Mouse (Mus musculus) limb, embryonic 14.5 days (tissue): ENCODE results near the gene Sgo2a. TPM values are rescaled to one million over a fixed set of nuclear protein-coding genes. Genes with fewer than 3 reads are reported as not detected.
"Not testable (repeated sequence)": the region's sequence is repeated elsewhere in the genome, so short reads cannot be mapped to it uniquely, and the experiment has no call there.

Experiments
- ATAC-seq: fragments of 200-750 bp; cut with Nextera tagmentation; 2 replicates; pipeline ENCODE4 v1.8.0; 2017; ENCODE audit warnings: low read depth, moderate number of reproducible peaks, moderate TSS enrichment; ENCODE audit not compliant: low FRiP score
- DNase-seq: peaks from one replicate; pipeline ENCODE4 v3.0.0-alpha.2; 2015; ENCODE audit warnings: low spot score
- H3K27ac ChIP-seq: fragments of 300-500 bp; sonication (generic); replicated peaks from 2 replicates; pipeline ENCODE4 v1.5.1; 2014; ENCODE audit warnings: low read depth, mild to moderate bottlenecking, low read length, moderate library complexity, mixed read lengths
- H3K27me3 ChIP-seq: fragments of 300-500 bp; sonication (generic); 2 replicates; pipeline ENCODE4 v1.6.1; 2014; ENCODE audit warnings: low read length, mixed read lengths; ENCODE audit not compliant: control insufficient read depth, insufficient read depth
- H3K36me3 ChIP-seq: fragments of 300-500 bp; sonication (generic); 2 replicates; pipeline ENCODE4 v1.6.1; 2014; ENCODE audit warnings: mild to moderate bottlenecking, low read length, moderate library complexity, mixed read lengths; ENCODE audit not compliant: control insufficient read depth, insufficient read depth
- H3K4me1 ChIP-seq: fragments of 300-500 bp; sonication (generic); 2 replicates; pipeline ENCODE4 v1.6.1; 2014; ENCODE audit warnings: antibody characterized with exemption, low read length, mixed read lengths; ENCODE audit not compliant: control insufficient read depth, insufficient read depth
- H3K4me2 ChIP-seq: fragments of 300-500 bp; sonication (generic); replicated peaks from 2 replicates; pipeline ENCODE4 v1.6.1; 2014; ENCODE audit warnings: low read depth, mild to moderate bottlenecking, low read length, moderate library complexity; ENCODE audit not compliant: severe bottlenecking
- H3K4me3 ChIP-seq: fragments of 300-500 bp; sonication (generic); replicated peaks from 2 replicates; pipeline ENCODE4 v1.5.1; 2014; ENCODE audit warnings: low read length
- H3K9ac ChIP-seq: fragments of 300-500 bp; sonication (generic); 2 replicates; pipeline ENCODE4 v1.6.1; 2014; ENCODE audit warnings: mild to moderate bottlenecking, low read depth, low read length, moderate library complexity; ENCODE audit not compliant: severe bottlenecking
- H3K9me3 ChIP-seq: fragments of 300-500 bp; sonication (generic); 2 replicates; pipeline ENCODE4 v1.6.1; 2016; ENCODE audit warnings: low read length; ENCODE audit not compliant: control insufficient read depth
- POLR2A ChIP-seq: fragments of 200-500 bp; IDR thresholded peaks from 2 replicates; pipeline ENCODE4 v1.8.0; 2012; ENCODE audit warnings: inconsistent platforms, mild to moderate bottlenecking, moderate library complexity, borderline replicate concordance; ENCODE audit not compliant: insufficient read depth, insufficient read length; ENCODE audit errors: extremely low read depth
- WGBS: fragments of 180-500 bp; shearing (Covaris S2); extraction: QIAGEN DNeasy Blood & Tissue Kit; methylation state at CpG from one replicate; pipeline ENCODE4 v1.1.7; 2014; 5-methylcytosine and 5-hydroxymethylcytosine counted together
- polyA plus RNA-seq, 2 experiments: library from polyadenylated mRNA; depleted of rRNA in 1 of 2; stranded (reverse) in 1 of 2; unstranded in 1 of 2; fragments of >200 nt; fragmentation: Nextera tagmentation in 1 of 2; extraction: Ambion mirVana in 1 of 2; gene quantifications; 2 replicates each; pipeline versions ENCODE4 v1.2.1 to v1.2.3; 2012 to 2014

The Sgo2a gene
- polyA plus RNA-seq, 2 experiments: 13.2 to 16.4 TPM

- Histone ChIP-seq H3K27ac (no peak within 1 kb of the TSS), H3K9me3 (no peaks in the 10 kb centered on the region), H3K9ac (no peak within 1 kb of the TSS), H3K4me1 (no peaks in the 10 kb centered on the region), H3K27me3 (no peaks in the 10 kb centered on the region), H3K4me3 (no peak within 1 kb of the TSS), H3K36me3 (peaks cover 40% of the 10 kb centered on the region), H3K4me2 (no peak within 1 kb of the TSS)
- no peak for TF ChIP-seq POLR2A
- ATAC-seq (no peak), DNase-seq (no peak)
- WGBS: 96% methylated on average over 7 of the region's 7 CpGs
These were observed 23.1 kb downstream of the Sgo2a start, which contains the start of gene Kctd18 for GRCm38 (mm10) chr1:58018856-58019255. Kctd18 (minus strand) TSS chr1:58018956.

GRCm38 (mm10) chr1:58027707-58028106 is 31.9 kb downstream of the Sgo2a start:
- Histone ChIP-seq H3K9ac (no peak overlapping the region), H3K4me3 (no peak overlapping the region), H3K27ac (no peak overlapping the region), H3K4me1 (peaks cover 13% of the 10 kb centered on the region), H3K36me3 (peaks cover 12% of the 10 kb centered on the region), H3K9me3 (no peaks in the 10 kb centered on the region), H3K27me3 (no peaks in the 10 kb centered on the region), H3K4me2 (no peak overlapping the region)
- 86% methylated on average over 7 of the region's 7 CpGs for WGBS
- ATAC-seq (no peak), DNase-seq (no peak)
- TF ChIP-seq POLR2A: no peak

GRCm38 (mm10) chr1:58029636-58030117 is 33.9 kb downstream of the Sgo2a start, which contains the start of gene Aox1:
Aox1 (plus strand) TSS chr1:58029931.
- H3K27me3 ChIP-seq: no peaks in the 10 kb centered on the region
- peak within 1 kb of the TSS; percentile 43 for H3K4me2 ChIP-seq
- ATAC-seq (peak; percentile 71), DNase-seq (peak; percentile 68)
- H3K36me3 ChIP-seq: peaks cover 6% of the 10 kb centered on the region
- 0 out of 2 replicates have a peak within 1 kb of the TSS, but pooled peaks have one; percentile 18 for H3K9ac ChIP-seq
- 9% methylated on average over 12 of the region's 12 CpGs for WGBS
- no peak within 1 kb of the TSS for H3K27ac ChIP-seq
- H3K4me3 ChIP-seq: peak within 1 kb of the TSS; percentile 18
- H3K9me3 ChIP-seq: no peaks in the 10 kb centered on the region
- TF ChIP-seq POLR2A: no peak
- peaks cover 13% of the 10 kb centered on the region for H3K4me1 ChIP-seq

GRCm38 (mm10) chr1:58030156-58030871 is 34.5 kb downstream of the Sgo2a start:
- peak overlapping the region; percentile 18 for H3K4me3 ChIP-seq
- H3K27me3 ChIP-seq: no peaks in the 10 kb centered on the region
- ATAC-seq (peak; percentile 44; the same call in 1 of the 2 replicates), DNase-seq (peak; percentile 60)
- peak overlapping the region; percentile 43 for H3K4me2 ChIP-seq
- no peak for TF ChIP-seq POLR2A
- peaks cover 13% of the 10 kb centered on the region for H3K4me1 ChIP-seq
- H3K9ac ChIP-seq: 0 out of 2 replicates have a peak overlapping the region, but pooled peaks have one; percentile 18
- H3K27ac ChIP-seq: no peak overlapping the region
- H3K36me3 ChIP-seq: peaks cover 5% of the 10 kb centered on the region; the same call in 1 of the 2 replicates
- H3K9me3 ChIP-seq: no peaks in the 10 kb centered on the region
- 23% methylated on average over 13 of the region's 13 CpGs for WGBS

GRCm38 (mm10) chr1:58031160-58031769 is 35.5 kb downstream of the Sgo2a start:
- Histone ChIP-seq H3K4me2 (no peak overlapping the region), H3K9me3 (no peaks in the 10 kb centered on the region), H3K4me3 (no peak overlapping the region), H3K9ac (no peak overlapping the region), H3K27me3 (no peaks in the 10 kb centered on the region), H3K36me3 (peaks cover under 1% of the 10 kb centered on the region; the same call in 1 of the 2 replicates), H3K4me1 (peaks cover 13% of the 10 kb centered on the region), H3K27ac (no peak overlapping the region)
- DNase-seq (peak; percentile 67), ATAC-seq (peak; percentile 67; the same call in 1 of the 2 replicates)
- 65% methylated on average over 10 of the region's 10 CpGs for WGBS
- TF ChIP-seq POLR2A: no peak

- H3K27me3 ChIP-seq, H3K4me1 ChIP-seq, H3K4me2 ChIP-seq, H3K4me3 ChIP-seq, H3K9ac ChIP-seq, H3K9me3 ChIP-seq, H3K27ac ChIP-seq, H3K36me3 ChIP-seq, ATAC-seq, DNase-seq: not testable (repeated sequence)
- 90% methylated on average over 9 of the region's 9 CpGs for WGBS
These were observed 41.5 kb downstream of the Sgo2a start for GRCm38 (mm10) chr1:58037306-58037705.
